Mouse (Mus musculus): ENCODE data around the gene Ginm1.

GRCm38 (mm10) chr10:7841571-7842080 is 49.0 kb upstream of the Ginm1 start:
- TF ChIP-seq CTCF (IDR thresholded peaks at IDR 0.05; ENCODE audit: borderline replicate concordance, extremely low read depth, insufficient read depth, insufficient read length) = no peak
- no peak for TF ChIP-seq POLR2A (IDR thresholded peaks at IDR 0.05; ENCODE audit: borderline replicate concordance, extremely low read depth, insufficient read depth, insufficient read length, poor library complexity, severe bottlenecking)
